Mouse (Mus musculus): ENCODE data around the gene Lhx2.

The Lhx2 gene

GRCm38 (mm10) chr2:38338990-38339909 is at the start of gene Lhx2:
Lhx2 (plus strand) TSS chr2:38339281.
- peak; percentile 76 for DNase-seq

- no peak for DNase-seq
These were observed 47.6 kb upstream of the Lhx2 start for GRCm38 (mm10) chr2:38291526-38291925.

- no peak for DNase-seq
These were observed 43.1 kb upstream of the Lhx2 start for GRCm38 (mm10) chr2:38295939-38296338.

GRCm38 (mm10) chr2:38300941-38301340 is 38.1 kb upstream of the Lhx2 start:
- no peak for DNase-seq

- no peak for DNase-seq
These were observed 33.9 kb upstream of the Lhx2 start for GRCm38 (mm10) chr2:38305152-38305551.

GRCm38 (mm10) chr2:38312921-38313320 is 26.2 kb upstream of the Lhx2 start:
- no peak for DNase-seq

- no peak for DNase-seq
These were observed 25.7 kb upstream of the Lhx2 start for GRCm38 (mm10) chr2:38313399-38313798.

- DNase-seq: no peak
These were observed 20.0 kb upstream of the Lhx2 start for GRCm38 (mm10) chr2:38319086-38319485.

- DNase-seq: no peak
These were observed 18.2 kb upstream of the Lhx2 start for GRCm38 (mm10) chr2:38320911-38321310.

GRCm38 (mm10) chr2:38323380-38323779 is 15.7 kb upstream of the Lhx2 start:
- no peak for DNase-seq

GRCm38 (mm10) chr2:38326671-38327070 is 12.4 kb upstream of the Lhx2 start:
- DNase-seq: no peak

GRCm38 (mm10) chr2:38333586-38334119 is 5.4 kb upstream of the Lhx2 start:
- peak; percentile 69 for DNase-seq

GRCm38 (mm10) chr2:38336606-38337005 is 2.5 kb upstream of the Lhx2 start:
- DNase-seq: peak; percentile 42

- DNase-seq: no peak
These were observed 1.9 kb upstream of the Lhx2 start for GRCm38 (mm10) chr2:38337091-38337640.

GRCm38 (mm10) chr2:38337681-38338080 is 1.4 kb upstream of the Lhx2 start:
- DNase-seq: no peak

GRCm38 (mm10) chr2:38338348-38338932 is 641 bp upstream of the Lhx2 start:
- no peak for DNase-seq

- DNase-seq: peak; percentile 35
These were observed 987 bp downstream of the Lhx2 start for GRCm38 (mm10) chr2:38339910-38340625.

GRCm38 (mm10) chr2:38340626-38341200 is 1.6 kb downstream of the Lhx2 start:
- DNase-seq: peak; percentile 64

GRCm38 (mm10) chr2:38343573-38343972 is 4.5 kb downstream of the Lhx2 start:
- no peak for DNase-seq

- no peak for DNase-seq
These were observed 5.6 kb downstream of the Lhx2 start for GRCm38 (mm10) chr2:38344727-38345126.

- DNase-seq: no peak
These were observed 7.3 kb downstream of the Lhx2 start for GRCm38 (mm10) chr2:38346417-38346816.

Measured in retina, postnatal 1 day (tissue).